Mouse (Mus musculus): ENCODE data around the gene Cdc7. TPM values are rescaled to one million over a fixed set of nuclear protein-coding genes. Genes with fewer than 3 reads are reported as not detected.
A peak's percentile ranks its signal among the peaks of the same experiment; 100 is the strongest.
"Not testable (repeated sequence)": the region's sequence is repeated elsewhere in the genome, so short reads cannot be mapped to it uniquely, and the experiment has no call there.

Cdc7 gene
- total RNA-seq (2021): 10 to 100 TPM; 11.7 to 12.3 TPM
- long read RNA-seq, experiment 1, partial matches to known transcripts: 0 of 7 reads
- long read RNA-seq, experiment 1, other reads (novel, unspliced or antisense): 5 of 7 reads
- long read RNA-seq, experiment 2, partial matches to known transcripts: 5 of 17 reads
- long read RNA-seq, experiment 2, other reads (novel, unspliced or antisense): 4 of 17 reads

GRCm38 (mm10) chr5:106963584-106964512 is at the start of gene Cdc7:
TSS of gene Cdc7 (plus strand) at chr5:106964322.
- DNase-seq (ENCODE audit: low spot score in 2 of 2): peak; percentile 95 to 96

- DNase-seq (ENCODE audit: low spot score in 2 of 2): no peak
These were observed 44.8 kb upstream of the Cdc7 start for GRCm38 (mm10) chr5:106919315-106919714.

- DNase-seq (ENCODE audit: low spot score in 2 of 2): peak; percentile 16 to 20
These were observed 38.4 kb upstream of the Cdc7 start, which contains the start of gene Hfm1 for GRCm38 (mm10) chr5:106925488-106926368. TSS of gene Hfm1 (minus strand) at chr5:106926321.

GRCm38 (mm10) chr5:106926369-106926686 is 37.8 kb upstream of the Cdc7 start:
- DNase-seq (ENCODE audit: low spot score in 2 of 2): no peak

GRCm38 (mm10) chr5:106927996-106928395 is 36.1 kb upstream of the Cdc7 start:
- DNase-seq (ENCODE audit: low spot score in 2 of 2): no peak

- DNase-seq (ENCODE audit: low spot score in 2 of 2): no peak
These were observed 17.8 kb upstream of the Cdc7 start for GRCm38 (mm10) chr5:106946342-106946741.

GRCm38 (mm10) chr5:106948683-106949082 is 15.4 kb upstream of the Cdc7 start:
- DNase-seq (ENCODE audit: low spot score in 2 of 2): no peak

GRCm38 (mm10) chr5:106956467-106956866 is 7.7 kb upstream of the Cdc7 start:
- DNase-seq (ENCODE audit: low spot score in 2 of 2): no peak

GRCm38 (mm10) chr5:106959031-106959430 is 5.1 kb upstream of the Cdc7 start:
- peak; percentile 21 to 49 for DNase-seq (ENCODE audit: low spot score in 2 of 2)

GRCm38 (mm10) chr5:106960451-106960850 is 3.7 kb upstream of the Cdc7 start:
- no peak for DNase-seq (ENCODE audit: low spot score in 2 of 2)

- DNase-seq (ENCODE audit: low spot score in 2 of 2): no peak
These were observed 442 bp downstream of the Cdc7 start for GRCm38 (mm10) chr5:106964513-106965014.

GRCm38 (mm10) chr5:106966443-106966842 is 2.3 kb downstream of the Cdc7 start:
- DNase-seq (ENCODE audit: low spot score in 2 of 2): no peak

GRCm38 (mm10) chr5:106967578-106967977 is 3.5 kb downstream of the Cdc7 start:
- DNase-seq (ENCODE audit: low spot score in 2 of 2): no peak

- DNase-seq (ENCODE audit: low spot score in 2 of 2): no peak
These were observed 9.8 kb downstream of the Cdc7 start for GRCm38 (mm10) chr5:106973883-106974282.

- DNase-seq (ENCODE audit: low spot score in 2 of 2): no peak
These were observed 15.0 kb downstream of the Cdc7 start for GRCm38 (mm10) chr5:106979156-106979555.

- DNase-seq (ENCODE audit: low spot score in 2 of 2): no peak
These were observed 18.3 kb downstream of the Cdc7 start for GRCm38 (mm10) chr5:106982298-106982952.

GRCm38 (mm10) chr5:106984934-106985333 is 20.8 kb downstream of the Cdc7 start:
- not testable (repeated sequence) for DNase-seq (ENCODE audit: low spot score in 2 of 2)

- no peak for DNase-seq (ENCODE audit: low spot score in 2 of 2)
These were observed 21.5 kb downstream of the Cdc7 start for GRCm38 (mm10) chr5:106985594-106985993.

GRCm38 (mm10) chr5:106989181-106989580 is 25.1 kb downstream of the Cdc7 start:
- no peak for DNase-seq (ENCODE audit: low spot score in 2 of 2)

- no peak for DNase-seq (ENCODE audit: low spot score in 2 of 2)
These were observed 25.7 kb downstream of the Cdc7 start for GRCm38 (mm10) chr5:106989786-106990185.
